Mouse (Mus musculus): ENCODE measurements around the gene Mvp. TPM values are rescaled to one million over a fixed set of nuclear protein-coding genes. Genes with fewer than 3 reads are reported as not detected.
A peak's percentile ranks its signal among the peaks of the same experiment; 100 is the strongest.

The Mvp gene
- polyA plus RNA-seq, 1 experiment: 72.4 TPM

DNA sequence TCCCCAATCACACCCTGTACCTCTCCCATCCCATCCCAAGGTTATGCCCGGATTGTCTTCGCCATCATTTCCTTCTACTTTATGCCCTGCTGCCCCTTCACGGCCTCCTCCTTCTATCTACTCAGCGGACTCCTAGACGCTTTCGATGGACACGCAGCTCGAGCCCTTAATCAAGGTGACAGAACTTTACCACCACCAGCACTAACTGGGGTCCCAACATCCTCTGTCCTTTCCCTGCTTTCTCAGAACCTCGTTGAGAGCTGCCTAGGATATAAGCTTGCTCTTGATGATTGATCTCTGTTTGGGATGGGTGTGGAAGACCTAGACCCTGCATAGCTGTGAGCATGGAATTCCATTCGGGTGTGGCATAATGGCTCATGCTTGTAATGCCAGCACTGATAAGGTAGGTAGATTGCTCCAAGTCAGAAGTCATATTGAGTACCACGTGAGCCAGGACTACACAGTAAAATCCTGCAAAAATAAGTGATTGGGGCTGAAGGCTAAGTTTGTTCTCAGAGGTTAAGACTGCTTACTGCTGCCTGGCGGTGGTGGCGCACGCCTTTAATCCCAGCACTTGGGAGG is 37.5 kb downstream of the Mvp start:
- peaks cover 41% of the 10 kb centered on the region for H3K36me3 ChIP-seq (replicated peaks; ENCODE audit: low read length)

GRCm38 (mm10) chr7:126975950-126976866 is 38.2 kb downstream of the Mvp start, which contains the start of gene Cdiptos:
TSS of gene Cdiptos (minus strand) at chr7:126976098.
- H3K27me3 ChIP-seq (replicated peaks): peaks cover 1% of the 10 kb centered on the region
- H3K36me3 ChIP-seq (replicated peaks; ENCODE audit: low read length): peaks cover 35% of the 10 kb centered on the region
- H3K4me3 ChIP-seq (replicated peaks): peak within 1 kb of the TSS; percentile 95
- H3K4me1 ChIP-seq: peaks cover 59% of the 10 kb centered on the region
- no peaks in the 10 kb centered on the region for H3K9me3 ChIP-seq
- no peak for TF ChIP-seq GATA1 (IDR thresholded peaks at IDR 0.05; ENCODE audit: borderline replicate concordance, low read length)
- TF ChIP-seq FLI1 (IDR thresholded peaks at IDR 0.05; ENCODE audit: low read length): 0 out of 2 replicates have a peak, but pooled peaks have one; percentile 16

More for the DNA sequence above, 37.5 kb downstream of the Mvp start:
- Histone ChIP-seq H3K9me3 (no peaks in the 10 kb centered on the region), H3K4me1 (peaks cover 63% of the 10 kb centered on the region), H3K4me3 (replicated peaks) (peak overlapping the region; percentile 95), H3K27me3 (replicated peaks) (peaks cover 1% of the 10 kb centered on the region)
- TF ChIP-seq GATA1 (IDR thresholded peaks at IDR 0.05; ENCODE audit: borderline replicate concordance, low read length) (no peak), FLI1 (IDR thresholded peaks at IDR 0.05; ENCODE audit: low read length) (no peak)

- Histone ChIP-seq H3K9me3 (no peaks in the 10 kb centered on the region), H3K36me3 (replicated peaks; ENCODE audit: low read length) (peaks cover 30% of the 10 kb centered on the region), H3K4me1 (peaks cover 60% of the 10 kb centered on the region), H3K4me3 (replicated peaks) (peak within 1 kb of the TSS; percentile 95), H3K27me3 (replicated peaks) (peaks cover 1% of the 10 kb centered on the region)
- no peak for TF ChIP-seq FLI1 (IDR thresholded peaks at IDR 0.05; ENCODE audit: low read length)
- TF ChIP-seq GATA1 (IDR thresholded peaks at IDR 0.05; ENCODE audit: borderline replicate concordance, low read length): no peak
Measured at GRCm38 (mm10) chr7:126975893-126975949, 38.7 kb downstream of the Mvp start, which contains the start of gene Cdipt. TSS of gene Cdipt (plus strand) at chr7:126975914.

GRCm38 (mm10) chr7:126975493-126975892 is 38.9 kb downstream of the Mvp start:
- H3K27me3 ChIP-seq (replicated peaks): peaks cover 1% of the 10 kb centered on the region
- peaks cover 60% of the 10 kb centered on the region for H3K4me1 ChIP-seq
- TF ChIP-seq GATA1 (IDR thresholded peaks at IDR 0.05; ENCODE audit: borderline replicate concordance, low read length) (no peak), FLI1 (IDR thresholded peaks at IDR 0.05; ENCODE audit: low read length) (no peak)
- no peaks in the 10 kb centered on the region for H3K9me3 ChIP-seq
- H3K36me3 ChIP-seq (replicated peaks; ENCODE audit: low read length): peaks cover 29% of the 10 kb centered on the region
- peak overlapping the region; percentile 95 for H3K4me3 ChIP-seq (replicated peaks)

DNA sequence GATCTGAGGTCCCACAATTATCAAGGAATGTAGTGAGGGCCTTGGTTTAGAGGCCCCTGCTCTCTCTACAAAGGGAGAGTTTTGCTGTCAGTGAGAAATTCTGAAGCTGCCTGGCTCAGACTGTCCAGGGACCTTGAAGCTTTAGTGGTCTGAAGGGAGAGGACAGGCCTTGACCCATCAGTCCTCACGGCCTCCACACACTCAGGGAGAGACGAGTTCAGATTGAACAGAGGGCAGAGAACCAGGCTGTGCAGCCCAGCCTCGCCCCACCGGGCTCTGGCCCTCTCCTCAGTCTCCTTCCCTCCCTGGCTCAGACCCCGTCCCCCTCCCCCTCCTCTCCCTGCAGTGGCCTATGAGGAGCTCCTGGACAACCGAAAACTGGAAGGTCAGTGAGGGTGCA is 47.1 kb downstream of the Mvp start:
- TF ChIP-seq GATA1 (IDR thresholded peaks at IDR 0.05; ENCODE audit: borderline replicate concordance, low read length) (no peak), FLI1 (IDR thresholded peaks at IDR 0.05; ENCODE audit: low read length) (no peak)
- H3K27me3 ChIP-seq (replicated peaks): peaks cover 44% of the 10 kb centered on the region
- peaks cover 6% of the 10 kb centered on the region for H3K9me3 ChIP-seq
- H3K4me3 ChIP-seq (replicated peaks): no peak overlapping the region
- no peaks in the 10 kb centered on the region for H3K36me3 ChIP-seq (replicated peaks; ENCODE audit: low read length)
- peaks cover 12% of the 10 kb centered on the region; the same call in 1 of the 2 replicates for H3K4me1 ChIP-seq

- TF ChIP-seq GATA1 (IDR thresholded peaks at IDR 0.05; ENCODE audit: borderline replicate concordance, low read length) (no peak), FLI1 (IDR thresholded peaks at IDR 0.05; ENCODE audit: low read length) (no peak)
- Histone ChIP-seq H3K36me3 (replicated peaks; ENCODE audit: low read length) (no peaks in the 10 kb centered on the region), H3K27me3 (replicated peaks) (peaks cover 59% of the 10 kb centered on the region), H3K9me3 (peaks cover 6% of the 10 kb centered on the region), H3K4me3 (replicated peaks) (no peak overlapping the region), H3K4me1 (peaks cover 8% of the 10 kb centered on the region; the same call in 1 of the 2 replicates)
Measured at GRCm38 (mm10) chr7:126965568-126965967, 48.9 kb downstream of the Mvp start.

DNA sequence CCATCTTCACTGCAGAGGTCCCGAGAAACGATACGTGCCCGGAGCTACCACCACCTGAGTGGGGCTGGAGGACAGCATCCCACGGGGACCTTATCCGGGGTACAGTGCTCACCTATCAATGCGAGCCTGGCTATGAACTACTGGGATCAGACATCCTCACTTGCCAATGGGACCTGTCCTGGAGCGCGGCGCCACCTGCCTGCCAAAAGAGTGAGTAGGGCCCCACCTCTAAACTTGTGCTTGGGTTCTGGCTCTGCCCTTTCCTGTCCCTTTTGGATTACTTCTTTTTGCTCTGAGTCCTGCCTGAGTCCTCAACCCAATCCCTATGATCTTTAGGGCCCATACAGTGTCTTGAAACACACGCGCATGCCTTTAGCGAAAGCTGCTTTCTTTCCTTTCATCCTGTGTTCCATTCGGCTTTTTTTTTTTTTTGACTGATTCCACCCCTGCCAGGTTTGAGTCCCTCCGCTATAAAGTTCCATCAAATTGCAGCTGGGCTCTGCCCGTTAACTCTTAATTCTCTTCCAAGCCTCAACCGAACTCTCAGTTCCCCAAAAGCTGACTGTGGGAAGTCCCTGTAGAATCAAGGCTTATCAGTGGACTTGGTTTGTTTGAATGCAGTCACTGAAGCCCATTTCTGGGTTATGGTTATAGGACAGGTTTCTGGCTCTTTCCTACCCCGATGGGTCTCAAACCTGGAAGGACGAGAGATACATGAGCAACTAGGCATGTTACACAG is 50.7 kb downstream of the Mvp start:
- Histone ChIP-seq H3K27me3 (replicated peaks) (peaks cover 59% of the 10 kb centered on the region), H3K36me3 (replicated peaks; ENCODE audit: low read length) (no peaks in the 10 kb centered on the region), H3K4me3 (replicated peaks) (no peak overlapping the region), H3K4me1 (peaks cover 12% of the 10 kb centered on the region; the same call in 1 of the 2 replicates), H3K9me3 (no peaks in the 10 kb centered on the region)
- TF ChIP-seq FLI1 (IDR thresholded peaks at IDR 0.05; ENCODE audit: low read length) (no peak), GATA1 (IDR thresholded peaks at IDR 0.05; ENCODE audit: borderline replicate concordance, low read length) (no peak)

- no peaks in the 10 kb centered on the region for H3K36me3 ChIP-seq (replicated peaks; ENCODE audit: low read length)
- H3K9me3 ChIP-seq: no peaks in the 10 kb centered on the region
- no peak overlapping the region for H3K4me3 ChIP-seq (replicated peaks)
- no peak for TF ChIP-seq FLI1 (IDR thresholded peaks at IDR 0.05; ENCODE audit: low read length)
- TF ChIP-seq GATA1 (IDR thresholded peaks at IDR 0.05; ENCODE audit: borderline replicate concordance, low read length): no peak
- H3K4me1 ChIP-seq: peaks cover 12% of the 10 kb centered on the region; the same call in 1 of the 2 replicates
- H3K27me3 ChIP-seq (replicated peaks): peaks cover 61% of the 10 kb centered on the region
Measured at GRCm38 (mm10) chr7:126961965-126962364, 52.5 kb downstream of the Mvp start.

- Histone ChIP-seq H3K9me3 (no peaks in the 10 kb centered on the region), H3K27me3 (replicated peaks) (peaks cover 58% of the 10 kb centered on the region), H3K4me1 (peaks cover 12% of the 10 kb centered on the region; the same call in 1 of the 2 replicates), H3K4me3 (replicated peaks) (no peak overlapping the region), H3K36me3 (replicated peaks; ENCODE audit: low read length) (no peaks in the 10 kb centered on the region)
- TF ChIP-seq GATA1 (IDR thresholded peaks at IDR 0.05; ENCODE audit: borderline replicate concordance, low read length) (no peak), FLI1 (IDR thresholded peaks at IDR 0.05; ENCODE audit: low read length) (no peak)
Measured at GRCm38 (mm10) chr7:126961095-126961494, 53.3 kb downstream of the Mvp start.
